Mouse (Mus musculus) activated CD4-positive, CD25-positive, alpha-beta regulatory T cell, adult 4 months (primary cell): ENCODE data around the gene Hdhd5. TPM values are rescaled to one million over a fixed set of nuclear protein-coding genes. Genes with fewer than 3 reads are reported as not detected.

ENCODE experiments used
- polyA plus RNA-seq, 2 experiments: library from polyadenylated mRNA; unstranded; fragments of 100-300 nt; shearing (Covaris generic); gene quantifications; one replicate each; pipeline ENCODE4 v1.2.1; 2017

Gene Hdhd5
- polyA plus RNA-seq, 2 experiments from 2014 or later, result 30.0 to 32.7 TPM

Other genes starting within 250 kb of the Hdhd5 start
- not detected for gene D330020A13Rik, start 237.0 kb downstream of the Hdhd5 start, polyA plus RNA-seq
- gene B4galnt3, start 236.8 kb downstream of the Hdhd5 start, polyA plus RNA-seq, result under 1 TPM in 1 of 2 experiments, not detected in 1; 0.13 TPM
- gene Kdm5a, start 167.2 kb downstream of the Hdhd5 start, polyA plus RNA-seq, result 10 to 100 TPM; 65.3 to 71.4 TPM
- gene Ccdc77, start 166.9 kb downstream of the Hdhd5 start, polyA plus RNA-seq, result 1 to 10 TPM; 8.5 to 8.9 TPM
- 10 to 100 TPM; 19.0 to 22.5 TPM for gene Il17ra, start 68.1 kb downstream of the Hdhd5 start, polyA plus RNA-seq
- gene Tmem121b, start 37.5 kb downstream of the Hdhd5 start, polyA plus RNA-seq, result under 1 TPM; 0.13 to 0.22 TPM
- gene Cecr2, start 135.1 kb upstream of the Hdhd5 start, polyA plus RNA-seq, result under 1 TPM; 0.06 to 0.70 TPM
- under 1 TPM in 1 of 2 experiments, not detected in 1; 0.22 TPM for gene Slc25a18, start 242.3 kb upstream of the Hdhd5 start, polyA plus RNA-seq